Mouse (Mus musculus): Measurements from ENCODE around the gene Tfb2m.

Tfb2m gene

DNA sequence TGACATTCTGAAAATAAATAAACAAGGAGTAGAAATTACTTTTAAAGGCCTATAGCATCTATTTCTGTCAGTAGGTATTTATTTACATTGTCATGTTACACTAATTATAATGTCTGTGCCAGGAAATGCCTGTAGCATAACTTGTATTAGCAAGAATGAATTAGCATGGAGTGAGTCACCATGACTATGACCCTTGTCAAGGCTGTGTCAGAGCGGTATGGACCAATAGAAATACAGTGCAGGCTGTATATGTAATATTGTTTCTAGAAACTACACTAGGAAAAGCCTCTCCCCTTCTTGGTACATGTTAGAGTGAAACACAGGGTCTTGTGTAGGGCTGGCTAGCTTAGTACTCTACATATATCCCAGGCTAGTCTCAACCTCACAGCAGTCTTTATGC, 24.4 kb upstream of the Tfb2m start:
- Histone ChIP-seq H3K27me3 (ENCODE audit: control insufficient read depth, insufficient read depth, low read length, poor library complexity, severe bottlenecking) (no peaks in the 10 kb centered on the region), H3K36me3 (ENCODE audit: control insufficient read depth, insufficient read depth, low read length, poor library complexity, severe bottlenecking) (no peaks in the 10 kb centered on the region)
- no peak for DNase-seq (ENCODE audit: low read depth, low spot score)

- Histone ChIP-seq H3K27me3 (ENCODE audit: control insufficient read depth, insufficient read depth, low read length, poor library complexity, severe bottlenecking) (no peaks in the 10 kb centered on the region), H3K36me3 (ENCODE audit: control insufficient read depth, insufficient read depth, low read length, poor library complexity, severe bottlenecking) (no peaks in the 10 kb centered on the region)
- no peak for DNase-seq (ENCODE audit: low read depth, low spot score)
These were observed 22.8 kb upstream of the Tfb2m start for GRCm38 (mm10) chr1:179568690-179569398.

- Histone ChIP-seq H3K36me3 (ENCODE audit: control insufficient read depth, insufficient read depth, low read length, poor library complexity, severe bottlenecking) (no peaks in the 10 kb centered on the region), H3K27me3 (ENCODE audit: control insufficient read depth, insufficient read depth, low read length, poor library complexity, severe bottlenecking) (no peaks in the 10 kb centered on the region)
- no peak for DNase-seq (ENCODE audit: low read depth, low spot score)
These were observed 21.5 kb upstream of the Tfb2m start for GRCm38 (mm10) chr1:179567558-179567957.

- Histone ChIP-seq H3K27me3 (ENCODE audit: control insufficient read depth, insufficient read depth, low read length, poor library complexity, severe bottlenecking) (no peaks in the 10 kb centered on the region), H3K36me3 (ENCODE audit: control insufficient read depth, insufficient read depth, low read length, poor library complexity, severe bottlenecking) (no peaks in the 10 kb centered on the region)
- DNase-seq (ENCODE audit: low read depth, low spot score): no peak
These were observed 17.9 kb upstream of the Tfb2m start for GRCm38 (mm10) chr1:179563926-179564325.

DNA sequence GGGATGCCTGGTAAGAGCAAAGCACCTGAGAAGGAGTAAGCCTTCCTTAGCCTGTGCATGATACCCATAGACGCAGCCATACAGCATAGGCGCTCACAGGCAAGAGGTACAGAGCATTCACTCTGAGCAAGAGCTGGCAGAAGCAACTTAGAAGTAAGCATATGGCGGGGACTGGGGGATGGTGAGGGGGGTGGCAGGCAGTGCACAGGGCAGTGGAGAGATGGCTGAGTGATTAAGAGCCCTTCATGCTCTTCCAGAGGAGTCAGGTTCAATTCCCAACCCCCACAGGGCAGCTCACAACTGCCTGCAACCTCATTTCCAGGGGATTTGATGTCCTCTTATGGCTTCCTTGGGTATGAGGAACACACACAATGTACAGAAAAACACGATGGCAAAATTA, 17.1 kb upstream of the Tfb2m start:
- DNase-seq (ENCODE audit: low read depth, low spot score): no peak
- Histone ChIP-seq H3K27me3 (ENCODE audit: control insufficient read depth, insufficient read depth, low read length, poor library complexity, severe bottlenecking) (no peaks in the 10 kb centered on the region), H3K36me3 (ENCODE audit: control insufficient read depth, insufficient read depth, low read length, poor library complexity, severe bottlenecking) (no peaks in the 10 kb centered on the region)

DNA sequence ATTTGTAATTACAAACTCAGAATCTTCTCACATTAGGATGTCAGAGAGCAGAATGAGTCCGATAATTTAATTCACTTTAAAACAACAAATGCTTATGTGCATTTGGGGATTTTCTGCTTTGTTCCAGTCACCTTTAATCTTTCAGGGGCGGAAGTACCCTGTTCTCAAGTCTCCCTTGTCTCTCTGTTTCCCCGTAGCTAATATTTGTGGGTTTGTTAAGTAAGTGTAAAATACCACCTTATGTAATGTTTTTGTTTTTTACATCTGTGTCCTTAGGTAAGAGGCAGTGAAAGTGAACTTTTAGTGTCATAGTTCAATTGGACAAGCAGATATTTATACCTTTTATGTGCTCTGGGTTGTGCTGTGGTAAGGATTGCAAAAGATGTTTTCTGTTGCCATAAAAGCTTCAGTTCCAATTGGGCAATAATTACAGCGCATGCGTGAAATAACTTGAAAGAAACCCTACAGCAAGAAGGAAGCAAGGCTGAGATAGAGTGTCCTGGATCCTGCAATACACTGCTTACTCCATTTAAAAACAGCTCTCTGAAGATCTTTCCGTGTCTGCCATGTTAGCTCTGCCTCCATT, 14.9 kb upstream of the Tfb2m start:
- H3K36me3 ChIP-seq (ENCODE audit: control insufficient read depth, insufficient read depth, low read length, poor library complexity, severe bottlenecking): no peaks in the 10 kb centered on the region
- no peaks in the 10 kb centered on the region for H3K27me3 ChIP-seq (ENCODE audit: control insufficient read depth, insufficient read depth, low read length, poor library complexity, severe bottlenecking)
- DNase-seq (ENCODE audit: low read depth, low spot score): no peak

DNA sequence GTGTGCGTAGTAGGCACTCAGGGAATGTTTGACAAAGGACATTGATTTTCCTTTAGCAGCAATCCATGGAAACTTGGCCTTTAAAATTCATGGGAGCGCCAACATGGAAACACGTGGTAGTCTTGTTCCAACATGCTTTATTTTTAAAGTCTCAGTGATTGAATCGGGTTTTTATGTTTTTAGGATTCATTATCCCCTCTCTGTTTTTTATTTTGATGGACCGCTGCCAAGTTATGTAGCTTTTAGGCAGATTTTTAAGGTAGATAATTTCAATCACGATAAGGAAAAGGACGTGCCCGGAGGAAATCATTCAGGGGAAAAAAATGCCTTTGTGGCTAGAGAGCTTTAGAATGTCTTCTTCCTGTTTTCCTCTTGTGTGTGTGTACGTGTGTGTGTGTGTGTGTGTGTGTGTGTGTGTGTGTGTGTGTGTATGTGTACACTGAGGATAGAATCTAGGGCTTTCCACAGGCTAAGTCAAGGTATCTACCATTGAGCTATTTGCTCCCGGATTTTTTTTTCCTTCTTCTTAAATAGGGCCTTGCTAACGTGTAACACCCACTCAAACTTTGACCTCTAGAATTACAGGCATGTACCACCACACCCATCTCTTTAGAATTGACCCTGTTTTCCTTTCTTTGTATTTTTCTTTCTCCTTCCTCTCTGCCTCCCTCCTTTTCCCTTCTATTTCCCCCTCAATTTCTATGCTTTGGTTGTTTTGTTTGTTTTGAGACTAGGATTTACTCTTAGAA, 13.6 kb upstream of the Tfb2m start:
- no peaks in the 10 kb centered on the region for H3K36me3 ChIP-seq (ENCODE audit: control insufficient read depth, insufficient read depth, low read length, poor library complexity, severe bottlenecking)
- DNase-seq (ENCODE audit: low read depth, low spot score): no peak
- H3K27me3 ChIP-seq (ENCODE audit: control insufficient read depth, insufficient read depth, low read length, poor library complexity, severe bottlenecking): no peaks in the 10 kb centered on the region

DNA sequence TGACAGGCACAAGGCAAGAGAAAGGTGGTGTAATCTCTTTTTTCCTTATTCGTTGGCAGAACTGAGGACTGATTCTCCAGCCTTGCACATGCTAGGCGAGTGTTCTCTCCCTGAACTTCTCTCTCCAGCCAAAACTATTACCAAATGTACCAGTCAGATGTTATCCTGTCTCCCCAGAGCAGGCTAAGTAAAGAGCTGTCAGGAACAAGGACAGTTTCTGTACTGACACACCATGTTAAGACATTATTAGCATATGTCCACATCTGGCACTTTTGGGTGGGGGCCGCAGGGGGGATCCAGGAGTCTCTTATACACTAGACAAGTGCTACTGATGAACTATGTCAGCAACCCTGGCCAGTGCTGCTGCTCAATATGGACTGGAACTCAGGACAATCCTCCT, 10.9 kb upstream of the Tfb2m start:
- no peaks in the 10 kb centered on the region for H3K36me3 ChIP-seq (ENCODE audit: control insufficient read depth, insufficient read depth, low read length, poor library complexity, severe bottlenecking)
- DNase-seq (ENCODE audit: low read depth, low spot score): no peak

DNA sequence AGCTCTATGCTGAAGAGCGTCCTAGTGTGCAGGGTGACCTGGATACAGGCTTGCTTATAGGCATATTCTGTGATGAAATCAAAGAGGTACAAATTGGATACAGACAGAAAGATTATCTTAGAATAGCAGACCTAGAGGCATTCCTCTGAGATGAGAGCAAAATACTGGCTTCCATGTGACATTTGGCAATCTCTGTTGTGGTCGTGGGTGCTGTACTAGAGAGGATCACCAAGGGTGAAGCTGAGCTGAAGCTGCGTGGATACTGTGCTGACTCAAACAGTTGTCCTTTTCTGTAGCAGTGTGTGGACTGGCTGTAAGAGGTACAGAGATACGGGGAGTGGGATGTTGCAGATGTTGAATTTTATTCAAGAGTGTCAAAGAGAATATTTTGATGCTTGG, 7.9 kb upstream of the Tfb2m start:
- Histone ChIP-seq H3K36me3 (ENCODE audit: control insufficient read depth, insufficient read depth, low read length, poor library complexity, severe bottlenecking) (no peaks in the 10 kb centered on the region), H3K27me3 (ENCODE audit: control insufficient read depth, insufficient read depth, low read length, poor library complexity, severe bottlenecking) (no peaks in the 10 kb centered on the region)
- no peak for DNase-seq (ENCODE audit: low read depth, low spot score)

More for the DNA sequence above, 10.9 kb upstream of the Tfb2m start:
- no peaks in the 10 kb centered on the region for H3K27me3 ChIP-seq (ENCODE audit: control insufficient read depth, insufficient read depth, low read length, poor library complexity, severe bottlenecking)

- DNase-seq (ENCODE audit: low read depth, low spot score): no peak
- Histone ChIP-seq H3K27me3 (ENCODE audit: control insufficient read depth, insufficient read depth, low read length, poor library complexity, severe bottlenecking) (no peaks in the 10 kb centered on the region), H3K36me3 (ENCODE audit: control insufficient read depth, insufficient read depth, low read length, poor library complexity, severe bottlenecking) (no peaks in the 10 kb centered on the region)
These were observed 7.3 kb upstream of the Tfb2m start for GRCm38 (mm10) chr1:179553197-179553948.

- no peak for DNase-seq (ENCODE audit: low read depth, low spot score)
- Histone ChIP-seq H3K36me3 (ENCODE audit: control insufficient read depth, insufficient read depth, low read length, poor library complexity, severe bottlenecking) (no peaks in the 10 kb centered on the region), H3K27me3 (ENCODE audit: control insufficient read depth, insufficient read depth, low read length, poor library complexity, severe bottlenecking) (no peaks in the 10 kb centered on the region)
These were observed 6.7 kb upstream of the Tfb2m start for GRCm38 (mm10) chr1:179552751-179553150.

DNA sequence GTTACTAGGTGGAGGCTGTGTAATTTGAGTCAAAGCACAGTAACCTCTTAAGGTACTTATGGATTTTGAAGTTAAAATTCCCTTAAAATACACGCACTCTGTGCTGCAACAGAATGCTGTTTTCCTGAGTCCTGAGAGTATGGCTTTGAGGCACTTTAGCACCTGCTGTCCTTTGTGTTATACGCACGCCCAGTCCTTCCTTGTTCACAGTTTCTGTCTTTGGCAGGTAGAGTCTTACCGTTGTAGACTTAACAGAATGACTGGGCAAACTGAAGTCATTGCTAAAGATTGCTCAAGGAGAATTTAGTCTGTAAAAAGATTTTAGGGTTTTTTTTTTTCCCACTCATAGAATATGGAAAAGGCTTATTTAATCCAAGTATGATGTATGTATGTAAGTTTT, 5.9 kb upstream of the Tfb2m start:
- Histone ChIP-seq H3K27me3 (ENCODE audit: control insufficient read depth, insufficient read depth, low read length, poor library complexity, severe bottlenecking) (no peaks in the 10 kb centered on the region), H3K36me3 (ENCODE audit: control insufficient read depth, insufficient read depth, low read length, poor library complexity, severe bottlenecking) (no peaks in the 10 kb centered on the region)
- no peak for DNase-seq (ENCODE audit: low read depth, low spot score)

DNA sequence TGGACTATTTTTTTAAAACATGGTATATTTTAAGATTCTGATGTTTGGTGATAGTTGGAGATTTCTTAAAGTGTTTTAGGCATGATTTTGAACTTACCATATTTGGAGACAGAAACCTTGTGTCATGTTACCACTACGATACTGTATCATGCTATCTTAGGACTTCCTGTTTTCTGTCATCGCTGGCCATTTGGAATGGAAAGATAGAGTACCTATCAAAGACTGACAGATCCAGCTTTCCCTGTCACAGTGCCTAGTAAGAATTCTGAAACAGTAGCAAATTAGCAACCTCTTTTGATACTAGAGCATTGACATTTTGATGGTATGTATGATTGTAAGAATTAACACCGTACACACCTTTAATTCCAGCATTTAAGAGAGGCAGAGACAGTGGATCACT, 5.3 kb upstream of the Tfb2m start:
- Histone ChIP-seq H3K36me3 (ENCODE audit: control insufficient read depth, insufficient read depth, low read length, poor library complexity, severe bottlenecking) (no peaks in the 10 kb centered on the region), H3K27me3 (ENCODE audit: control insufficient read depth, insufficient read depth, low read length, poor library complexity, severe bottlenecking) (no peaks in the 10 kb centered on the region)
- DNase-seq (ENCODE audit: low read depth, low spot score): peak; percentile 39

GRCm38 (mm10) chr1:179548996-179549752, 3.1 kb upstream of the Tfb2m start:
- Histone ChIP-seq H3K36me3 (ENCODE audit: control insufficient read depth, insufficient read depth, low read length, poor library complexity, severe bottlenecking) (no peaks in the 10 kb centered on the region), H3K27me3 (ENCODE audit: control insufficient read depth, insufficient read depth, low read length, poor library complexity, severe bottlenecking) (no peaks in the 10 kb centered on the region)
- DNase-seq (ENCODE audit: low read depth, low spot score): no peak

All from splenic B cell, adult 2 months (primary cell).